Mouse (Mus musculus): ENCODE results near the gene Olfr800. TPM values are rescaled to one million over a fixed set of nuclear protein-coding genes. Genes with fewer than 3 reads are reported as not detected.

Gene Olfr800
- polyA plus RNA-seq, 1 experiment from 2014 or later, result not detected

Other genes with a start within 250 kb of the Olfr800 start
- not detected in 2 replicates for gene Olfr786, start 230.4 kb upstream of the Olfr800 start, polyA plus RNA-seq (2015; fragmentation: Nextera tagmentation; extraction: Ambion mirVana)
- not detected in 2 replicates for gene Olfr787, start 195.8 kb upstream of the Olfr800 start, polyA plus RNA-seq (2015; fragmentation: Nextera tagmentation; extraction: Ambion mirVana)
- not detected in 2 replicates for gene Olfr788, start 186.7 kb upstream of the Olfr800 start, polyA plus RNA-seq (2015; fragmentation: Nextera tagmentation; extraction: Ambion mirVana)
- not detected in 2 replicates for gene Olfr789, start 172.9 kb upstream of the Olfr800 start, polyA plus RNA-seq (2015; fragmentation: Nextera tagmentation; extraction: Ambion mirVana)
- not detected in 2 replicates for gene Olfr790, start 159.2 kb upstream of the Olfr800 start, polyA plus RNA-seq (2015; fragmentation: Nextera tagmentation; extraction: Ambion mirVana)
- not detected in 2 replicates for gene Olfr791, start 135.9 kb upstream of the Olfr800 start, polyA plus RNA-seq (2015; fragmentation: Nextera tagmentation; extraction: Ambion mirVana)
- gene Olfr792, start 118.5 kb upstream of the Olfr800 start, polyA plus RNA-seq (2015; fragmentation: Nextera tagmentation; extraction: Ambion mirVana), result not detected in 2 replicates
- not detected in 2 replicates for gene Olfr794, start 90.0 kb upstream of the Olfr800 start, polyA plus RNA-seq (2015; fragmentation: Nextera tagmentation; extraction: Ambion mirVana)
- not detected in 2 replicates for gene Olfr796, start 45.1 kb upstream of the Olfr800 start, polyA plus RNA-seq (2015; fragmentation: Nextera tagmentation; extraction: Ambion mirVana)
- not detected in 2 replicates for gene Olfr798, start 29.8 kb upstream of the Olfr800 start, polyA plus RNA-seq (2015; fragmentation: Nextera tagmentation; extraction: Ambion mirVana)
- not detected in 2 replicates for gene Olfr799, start 20.2 kb upstream of the Olfr800 start, polyA plus RNA-seq (2015; fragmentation: Nextera tagmentation; extraction: Ambion mirVana)
- not detected in 2 replicates for gene Olfr801, start 16.2 kb downstream of the Olfr800 start, polyA plus RNA-seq (2015; fragmentation: Nextera tagmentation; extraction: Ambion mirVana)
- not detected in 2 replicates for gene Olfr802, start 30.5 kb downstream of the Olfr800 start, polyA plus RNA-seq (2015; fragmentation: Nextera tagmentation; extraction: Ambion mirVana)
- not detected in 2 replicates for gene Olfr803, start 36.6 kb downstream of the Olfr800 start, polyA plus RNA-seq (2015; fragmentation: Nextera tagmentation; extraction: Ambion mirVana)
- gene Olfr804, start 45.5 kb downstream of the Olfr800 start, polyA plus RNA-seq (2015; fragmentation: Nextera tagmentation; extraction: Ambion mirVana), result not detected in 2 replicates
- not detected in 2 replicates for gene Olfr805, start 71.7 kb downstream of the Olfr800 start, polyA plus RNA-seq (2015; fragmentation: Nextera tagmentation; extraction: Ambion mirVana)
- not detected in 2 replicates for gene Olfr806, start 84.2 kb downstream of the Olfr800 start, polyA plus RNA-seq (2015; fragmentation: Nextera tagmentation; extraction: Ambion mirVana)
- gene Olfr807, start 100.1 kb downstream of the Olfr800 start, polyA plus RNA-seq (2015; fragmentation: Nextera tagmentation; extraction: Ambion mirVana), result not detected in 2 replicates
- not detected in 2 replicates for gene Olfr808, start 107.8 kb downstream of the Olfr800 start, polyA plus RNA-seq (2015; fragmentation: Nextera tagmentation; extraction: Ambion mirVana)
- gene Olfr809, start 116.9 kb downstream of the Olfr800 start, polyA plus RNA-seq (2015; fragmentation: Nextera tagmentation; extraction: Ambion mirVana), result not detected in 2 replicates
- not detected in 2 replicates for gene Olfr810, start 137.2 kb downstream of the Olfr800 start, polyA plus RNA-seq (2015; fragmentation: Nextera tagmentation; extraction: Ambion mirVana)
- not detected in 2 replicates for gene Olfr811, start 146.7 kb downstream of the Olfr800 start, polyA plus RNA-seq (2015; fragmentation: Nextera tagmentation; extraction: Ambion mirVana)
- not detected in 2 replicates for gene Olfr812, start 188.4 kb downstream of the Olfr800 start, polyA plus RNA-seq (2015; fragmentation: Nextera tagmentation; extraction: Ambion mirVana)
- gene Olfr813, start 197.7 kb downstream of the Olfr800 start, polyA plus RNA-seq (2015; fragmentation: Nextera tagmentation; extraction: Ambion mirVana), result not detected in 2 replicates
- gene Olfr814, start 222.2 kb downstream of the Olfr800 start, polyA plus RNA-seq (2015; fragmentation: Nextera tagmentation; extraction: Ambion mirVana), result not detected in 2 replicates
- gene Olfr815, start 248.2 kb downstream of the Olfr800 start, polyA plus RNA-seq (2015; fragmentation: Nextera tagmentation; extraction: Ambion mirVana), result not detected in 2 replicates